Comparison of ENCODE assay signal across 26 mouse cellular contexts in genomic region chr4:9103958-9104357, GRCm38 (mm10).
DNase-seq lines count a peak whose midpoint lies in the region; ATAC-seq and TF ChIP-seq lines count a peak whose summit lies in the region.
"Had no signal": no experiment of that assay in that cellular context is flagged by ENCODE, and none has a peak within 500 bp of the region (broad histone marks: within the 10 kb centered on the region; RNA-seq: fewer than 3 reads in every experiment).

No protein-coding gene starts in this region.

- H3K27me3 ChIP-seq in hindbrain, embryonic 11.5 days (ENCODE audit: control insufficient read depth, insufficient read depth, low read length), result no peaks in the 10 kb centered on the region
- no peaks in the 10 kb centered on the region for H3K27me3 ChIP-seq in hindbrain, postnatal 0 days (ENCODE audit: insufficient read depth, low read length)
- no peaks in the 10 kb centered on the region for H3K27me3 ChIP-seq in hindbrain, embryonic 16.5 days (replicated peaks; ENCODE audit: control insufficient read depth, insufficient read depth, low read length)
- H3K27me3 ChIP-seq: CH12.LX; embryonic facial prominence, embryonic 12.5 days had no signal

- no peak overlapping the region for H3K9ac ChIP-seq in hindbrain, embryonic 11.5 days (ENCODE audit: low read depth, low read length)
- no peak overlapping the region for H3K9ac ChIP-seq in hindbrain, postnatal 0 days (replicated peaks; ENCODE audit: low read length)
- H3K9ac ChIP-seq in hindbrain, embryonic 16.5 days (ENCODE audit: low read depth, low read length), result no peak overlapping the region
- H3K9ac ChIP-seq: embryonic facial prominence, embryonic 12.5 days; limb, embryonic 13.5 days had no signal

- no peaks in the 10 kb centered on the region for H3K4me1 ChIP-seq in hindbrain, embryonic 11.5 days (replicated peaks; ENCODE audit: control insufficient read depth, insufficient read depth, low read length)
- no peaks in the 10 kb centered on the region for H3K4me1 ChIP-seq in hindbrain, postnatal 0 days (ENCODE audit: insufficient read depth, low read length)
- no peaks in the 10 kb centered on the region for H3K4me1 ChIP-seq in hindbrain, embryonic 16.5 days (ENCODE audit: control insufficient read depth, insufficient read depth, low read depth, low read length)
- H3K4me1 ChIP-seq: embryonic facial prominence, embryonic 12.5 days; limb, embryonic 13.5 days had no signal

- no peak overlapping the region for H3K27ac ChIP-seq in hindbrain, embryonic 11.5 days (ENCODE audit: low read depth, low read length)
- no peak overlapping the region for H3K27ac ChIP-seq in hindbrain, postnatal 0 days
- H3K27ac ChIP-seq in hindbrain, embryonic 16.5 days (ENCODE audit: low read depth, low read length), result no peak overlapping the region
- no peak overlapping the region for H3K27ac ChIP-seq in gastrocnemius, adult 2 months
- H3K27ac ChIP-seq: embryonic facial prominence, embryonic 12.5 days; forebrain, embryonic 10.5 days; limb, embryonic 13.5 days had no signal

- peaks cover 3% of the 10 kb centered on the region; the same call in 1 of the 2 replicates for H3K9me3 ChIP-seq in hindbrain, embryonic 11.5 days (ENCODE audit: control insufficient read depth, low read length)
- H3K9me3 ChIP-seq in hindbrain, postnatal 0 days (ENCODE audit: low read length), result no peaks in the 10 kb centered on the region
- H3K9me3 ChIP-seq in hindbrain, embryonic 16.5 days (ENCODE audit: control insufficient read depth, low read length), result no peaks in the 10 kb centered on the region; the same call in 1 of the 2 replicates

- H3K4me2 ChIP-seq in hindbrain, embryonic 11.5 days (replicated peaks; ENCODE audit: low read depth, low read length), result no peak overlapping the region
- H3K4me2 ChIP-seq in hindbrain, postnatal 0 days (ENCODE audit: low read depth, low read length), result no peak overlapping the region
- H3K4me2 ChIP-seq in hindbrain, embryonic 16.5 days (ENCODE audit: low read length), result no peak overlapping the region
- H3K4me2 ChIP-seq: embryonic facial prominence, embryonic 12.5 days; limb, embryonic 13.5 days; liver, embryonic 11.5 days had no signal

- no peak for DNase-seq in hindbrain, embryonic 11.5 days (ENCODE audit: low spot score)
- DNase-seq in hindbrain, postnatal 0 days (ENCODE audit: low spot score), result no peak
- DNase-seq in 3134 (ENCODE audit: extremely low read depth, insufficient read length, low spot score) (peak; percentile 58), NIH3T3 (ENCODE audit: low read depth) (peak; percentile 50)
- DNase-seq in layer of hippocampus, adult 11-12 months (ENCODE audit: low spot score), result no peak
- DNase-seq in gastrocnemius, adult 2 months, result no peak
- DNase-seq: adrenal gland, postnatal 14 days; cerebellum, adult 11-12 months; cerebellum, adult 9-11 months; embryo, embryonic 11 days; gastrocnemius, postnatal 14 days; heart, postnatal 14 days; kidney, adult 9 months; kidney, postnatal 14 days; lung, postnatal 4 days; spleen, adult 18-20 months; thymus, postnatal 14 days had no signal

- peak; percentile 51 for ATAC-seq in hindbrain, embryonic 11.5 days (ENCODE audit: low FRiP score)
- no peak for ATAC-seq in hindbrain, postnatal 0 days
- ATAC-seq in hindbrain, embryonic 16.5 days, result peak; percentile 40; the same call in 1 of the 2 replicates
- ATAC-seq: forebrain, embryonic 16.5 days; intestine, embryonic 16.5 days had no signal

- no peaks in the 10 kb centered on the region for H3K36me3 ChIP-seq in hindbrain, embryonic 11.5 days (ENCODE audit: control insufficient read depth, insufficient read depth, low read length)
- no peaks in the 10 kb centered on the region for H3K36me3 ChIP-seq in hindbrain, postnatal 0 days (ENCODE audit: insufficient read depth, low read length)
- no peaks in the 10 kb centered on the region for H3K36me3 ChIP-seq in hindbrain, embryonic 16.5 days (ENCODE audit: control insufficient read depth, insufficient read depth, low read length)
- H3K36me3 ChIP-seq: embryonic facial prominence, embryonic 12.5 days; forebrain, embryonic 10.5 days; limb, embryonic 13.5 days had no signal

- intact Hi-C loops in gastrocnemius, adult 2 months (cut with DNase I), result loop anchor here (5.0 kb wide), 1 partner anchor 417 kb away; no protein-coding TSS in a partner anchor

- no peak overlapping the region for H3K4me3 ChIP-seq in hindbrain, embryonic 11.5 days (ENCODE audit: low read depth, low read length)
- H3K4me3 ChIP-seq in hindbrain, postnatal 0 days (ENCODE audit: low read length), result no peak overlapping the region
- no peak overlapping the region for H3K4me3 ChIP-seq in hindbrain, embryonic 16.5 days (ENCODE audit: low read length)
- no peak overlapping the region for H3K4me3 ChIP-seq in gastrocnemius, adult 2 months
- H3K4me3 ChIP-seq: embryonic facial prominence, embryonic 12.5 days; forebrain, embryonic 10.5 days; limb, embryonic 13.5 days; megakaryocyte, embryonic 14.5 days had no signal

- no peak for TF ChIP-seq CTCF in hindbrain, postnatal 0 days (IDR thresholded peaks at IDR 0.05; ENCODE audit: low read depth)
- no peak for TF ChIP-seq CTCF in gastrocnemius, adult 2 months (IDR thresholded peaks at IDR 0.05)

- WGBS in hindbrain, embryonic 11.5 days, result 53% methylated on average over 8 of the region's 8 CpGs
- 61% methylated on average over 8 of the region's 8 CpGs for WGBS in hindbrain, postnatal 0 days
- whole genome bisulfite sequencing in hindbrain, embryonic 16.5 days, result 51% methylated on average over 8 of the region's 8 CpGs

Comparison
In these comparisons a context has a peak if more than half of its experiments do, and no peak if none do; other contexts are left out.
1. DNase-seq: peak in 3134 (single experiment) and NIH3T3 (single experiment); none in hindbrain, embryonic 11.5 days (single experiment), hindbrain, postnatal 0 days (single experiment), layer of hippocampus, adult 11-12 months (single experiment) and gastrocnemius, adult 2 months (single experiment).